Mouse (Mus musculus): ENCODE results near the gene Gamt.

The Gamt gene

GRCm38 (mm10) chr10:80260642-80261584 is at the start of gene Gamt, which contains the start of gene Dazap1:
TSS of gene Gamt (minus strand) at chr10:80261012.
TSS of gene Dazap1 (plus strand) at chr10:80261486.
- peak; percentile 62 for DNase-seq (ENCODE audit: extremely low read depth, low read depth, low spot score)

GRCm38 (mm10) chr10:80304862-80305261 is 44.0 kb upstream of the Gamt start:
- DNase-seq (ENCODE audit: extremely low read depth, low read depth, low spot score) = no peak

- no peak for DNase-seq (ENCODE audit: extremely low read depth, low read depth, low spot score)
These were observed 43.6 kb upstream of the Gamt start for GRCm38 (mm10) chr10:80304458-80304857.

GRCm38 (mm10) chr10:80302471-80302881 is 41.7 kb upstream of the Gamt start:
- DNase-seq (ENCODE audit: extremely low read depth, low read depth, low spot score) = no peak

GRCm38 (mm10) chr10:80302082-80302355 is 41.2 kb upstream of the Gamt start:
- DNase-seq (ENCODE audit: extremely low read depth, low read depth, low spot score) = no peak

- no peak for DNase-seq (ENCODE audit: extremely low read depth, low read depth, low spot score)
These were observed 40.7 kb upstream of the Gamt start for GRCm38 (mm10) chr10:80301256-80302081.

- no peak for DNase-seq (ENCODE audit: extremely low read depth, low read depth, low spot score)
These were observed 39.9 kb upstream of the Gamt start for GRCm38 (mm10) chr10:80300672-80301181.

GRCm38 (mm10) chr10:80299824-80300223 is 39.0 kb upstream of the Gamt start:
- no peak for DNase-seq (ENCODE audit: extremely low read depth, low read depth, low spot score)

GRCm38 (mm10) chr10:80299301-80299700 is 38.5 kb upstream of the Gamt start:
- no peak for DNase-seq (ENCODE audit: extremely low read depth, low read depth, low spot score)

- no peak for DNase-seq (ENCODE audit: extremely low read depth, low read depth, low spot score)
These were observed 37.9 kb upstream of the Gamt start for GRCm38 (mm10) chr10:80298571-80299281.

GRCm38 (mm10) chr10:80297526-80298133 is 36.8 kb upstream of the Gamt start:
- DNase-seq (ENCODE audit: extremely low read depth, low read depth, low spot score) = no peak

- no peak for DNase-seq (ENCODE audit: extremely low read depth, low read depth, low spot score)
These were observed 36.0 kb upstream of the Gamt start for GRCm38 (mm10) chr10:80296824-80297223.

- no peak for DNase-seq (ENCODE audit: extremely low read depth, low read depth, low spot score)
These were observed 35.0 kb upstream of the Gamt start, which contains the start of gene Apc2 for GRCm38 (mm10) chr10:80295618-80296425. TSS of gene Apc2 (plus strand) at chr10:80295977.

GRCm38 (mm10) chr10:80294788-80295303 is 34.0 kb upstream of the Gamt start:
- no peak for DNase-seq (ENCODE audit: extremely low read depth, low read depth, low spot score)

- DNase-seq (ENCODE audit: extremely low read depth, low read depth, low spot score) = no peak
These were observed 33.5 kb upstream of the Gamt start for GRCm38 (mm10) chr10:80294311-80294710.

GRCm38 (mm10) chr10:80293325-80293724 is 32.5 kb upstream of the Gamt start:
- DNase-seq (ENCODE audit: extremely low read depth, low read depth, low spot score) = no peak

- peak; percentile 33 for DNase-seq (ENCODE audit: extremely low read depth, low read depth, low spot score)
These were observed 31.7 kb upstream of the Gamt start, which contains the start of gene Rps15 for GRCm38 (mm10) chr10:80292251-80293146. TSS of gene Rps15 (plus strand) at chr10:80292453.

GRCm38 (mm10) chr10:80288657-80289056 is 27.8 kb upstream of the Gamt start:
- DNase-seq (ENCODE audit: extremely low read depth, low read depth, low spot score) = no peak

All from fat pad, adult 2 months (tissue).